Mouse (Mus musculus): Measurements from ENCODE around the gene Efl1. TPM values are rescaled to one million over a fixed set of nuclear protein-coding genes. Genes with fewer than 3 reads are reported as not detected.

Gene Efl1
- total RNA-seq (2021): 10 to 100 TPM in 1 of 2 experiments, 1 to 10 TPM in 1; 9.8 to 10.5 TPM

DNA sequence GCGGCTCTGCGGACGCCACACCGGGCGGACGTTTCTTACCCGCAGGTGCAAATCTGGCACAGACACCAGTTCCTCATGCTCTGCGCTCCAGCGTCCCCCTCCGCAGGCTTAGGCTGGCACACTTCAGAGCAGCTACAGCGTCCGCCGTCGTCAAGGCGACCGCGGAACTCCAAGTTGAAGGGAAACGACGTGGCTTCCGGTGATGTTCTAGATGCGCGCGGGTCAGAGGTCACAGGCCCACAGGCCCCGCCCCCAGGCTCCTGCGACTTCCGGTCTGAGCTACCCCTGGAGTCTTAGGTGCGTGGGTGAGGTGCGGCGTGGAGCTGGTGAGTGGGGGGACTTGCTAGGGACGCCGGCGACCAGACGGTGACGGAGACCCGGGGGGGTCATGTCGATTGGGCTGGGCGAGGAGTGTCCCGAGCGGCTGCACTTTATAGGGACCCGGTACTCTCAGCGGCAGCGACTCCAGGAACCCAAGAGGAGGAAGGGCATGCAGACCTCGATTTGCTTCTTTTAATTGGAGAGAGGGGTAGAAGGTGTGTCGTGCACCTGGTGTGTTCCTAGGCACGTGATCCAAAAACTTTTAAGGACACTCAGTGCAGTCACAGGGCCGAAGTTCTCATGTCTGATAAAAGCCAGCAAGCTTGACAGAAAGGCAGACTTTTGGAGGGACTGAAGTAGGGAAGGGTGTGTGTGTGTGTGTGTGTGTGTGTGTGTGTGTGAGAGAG, at the start of gene Efl1, which contains the start of gene Saxo2:
Gene Efl1 (plus strand): TSS at position 262 of the 728 bp plus-strand sequence.
Gene Saxo2 (minus strand): TSS at position 176 of the 728 bp plus-strand sequence.
- intact Hi-C loops (cut with DNase I): loop anchor here (10.0 kb wide), 1 partner anchor 314 kb away; the partner anchor contains the start of gene Adamtsl3
- peak; percentile 90 to 94 for DNase-seq

DNA sequence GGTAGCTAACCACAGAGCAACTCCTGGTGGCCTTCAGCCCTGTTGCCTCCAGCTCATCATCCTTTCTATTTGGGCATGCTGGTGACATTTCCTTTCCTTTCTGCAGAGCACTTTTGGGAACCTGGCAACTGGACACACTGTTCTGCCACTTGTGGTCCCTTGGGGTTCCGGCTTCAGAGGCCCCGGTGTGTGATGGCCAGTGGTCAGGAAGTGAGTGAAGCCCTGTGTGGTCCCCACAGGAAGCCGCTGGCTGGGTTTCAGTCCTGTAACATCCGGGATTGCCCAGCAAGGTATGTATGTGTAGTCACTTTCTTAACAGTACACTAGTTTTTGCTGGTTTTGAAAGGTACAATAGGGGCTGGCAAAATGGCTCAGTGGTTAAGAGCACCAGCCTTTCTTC, 46.4 kb upstream of the Efl1 start:
- DNase-seq: no peak
- intact Hi-C loops (cut with DNase I): no loop called here

GRCm38 (mm10) chr7:82605425-82605824, 43.0 kb upstream of the Efl1 start:
- intact Hi-C loops (cut with DNase I): no loop called here

GRCm38 (mm10) chr7:82609629-82610028, 38.8 kb upstream of the Efl1 start:
- DNase-seq: no peak
- intact Hi-C loops (cut with DNase I): no loop called here

More at GRCm38 (mm10) chr7:82605425-82605824, 43.0 kb upstream of the Efl1 start:
- no peak for DNase-seq

DNA sequence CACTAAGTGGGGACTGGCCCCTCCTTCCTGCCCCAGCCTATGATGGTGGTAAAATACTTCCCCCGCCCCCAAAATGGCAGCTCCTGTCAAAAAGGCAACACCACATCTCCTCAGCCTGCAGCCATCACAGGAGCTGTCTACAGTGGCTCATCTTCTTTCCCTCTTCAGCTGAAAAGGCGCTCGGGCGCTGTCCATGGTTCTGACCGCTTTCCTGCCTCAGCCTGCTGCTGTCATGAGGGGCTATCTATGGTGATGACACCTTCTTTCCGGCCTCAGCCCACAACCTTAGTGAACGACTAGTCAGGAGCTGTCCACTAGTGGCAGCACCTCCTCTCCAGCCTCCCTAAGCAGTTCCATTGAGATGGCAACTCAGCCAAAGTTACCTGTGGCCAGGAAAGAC, 23.1 kb upstream of the Efl1 start:
- intact Hi-C loops (cut with DNase I): no loop called here
- DNase-seq: peak; percentile 27 to 53

- intact Hi-C loops (cut with DNase I): loop anchor here (10.0 kb wide), 1 partner anchor 312 kb away; the partner anchor contains the start of gene Adamtsl3
- DNase-seq: no peak
Measured at GRCm38 (mm10) chr7:82647183-82647582, 1.2 kb upstream of the Efl1 start.

DNA sequence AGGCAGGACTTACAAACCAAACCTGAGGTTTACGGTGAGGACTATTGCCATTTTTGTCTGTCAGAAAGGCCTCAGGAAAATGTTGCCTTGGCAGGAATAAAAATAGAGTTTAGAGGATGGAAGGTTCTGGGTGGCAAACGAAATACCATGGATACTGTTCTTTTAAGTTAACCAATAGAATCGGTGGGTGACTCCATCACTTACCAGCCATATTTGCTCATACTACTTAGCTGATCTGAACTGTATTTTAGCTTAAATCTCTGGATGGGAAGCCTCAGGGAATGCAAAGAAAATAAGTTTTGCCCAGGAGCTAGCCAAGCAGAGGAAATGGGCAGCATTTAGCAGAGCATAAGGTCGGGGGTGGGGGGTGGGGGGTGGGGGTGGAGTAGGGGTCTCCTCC, 505 bp upstream of the Efl1 start:
- intact Hi-C loops (cut with DNase I): loop anchor here (10.0 kb wide), 1 partner anchor 313 kb away; the partner anchor contains the start of gene Adamtsl3
- no peak for DNase-seq

DNA sequence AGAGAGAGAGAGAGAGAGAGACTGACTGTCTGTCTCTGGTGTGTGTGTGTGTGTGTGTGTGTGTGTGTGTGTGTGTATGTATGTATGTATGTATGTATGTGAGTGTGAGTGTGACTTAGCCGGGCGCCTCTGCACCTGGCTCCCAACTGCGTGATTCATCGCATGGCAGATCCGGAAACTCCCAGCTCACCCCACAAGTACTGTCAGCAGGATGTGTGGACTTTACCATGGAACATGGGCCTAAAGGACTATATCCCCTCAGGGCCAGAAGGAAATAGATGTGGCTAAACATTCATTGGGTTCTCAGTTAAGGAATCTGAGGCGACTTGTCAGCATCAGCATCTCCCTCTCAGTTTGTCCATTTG, 649 bp downstream of the Efl1 start:
- DNase-seq: no peak
- intact Hi-C loops (cut with DNase I): loop anchor here (10.0 kb wide), 1 partner anchor 314 kb away; the partner anchor contains the start of gene Adamtsl3

- intact Hi-C loops (cut with DNase I): no loop called here
Measured at GRCm38 (mm10) chr7:82664604-82665003, 16.2 kb downstream of the Efl1 start.

DNA sequence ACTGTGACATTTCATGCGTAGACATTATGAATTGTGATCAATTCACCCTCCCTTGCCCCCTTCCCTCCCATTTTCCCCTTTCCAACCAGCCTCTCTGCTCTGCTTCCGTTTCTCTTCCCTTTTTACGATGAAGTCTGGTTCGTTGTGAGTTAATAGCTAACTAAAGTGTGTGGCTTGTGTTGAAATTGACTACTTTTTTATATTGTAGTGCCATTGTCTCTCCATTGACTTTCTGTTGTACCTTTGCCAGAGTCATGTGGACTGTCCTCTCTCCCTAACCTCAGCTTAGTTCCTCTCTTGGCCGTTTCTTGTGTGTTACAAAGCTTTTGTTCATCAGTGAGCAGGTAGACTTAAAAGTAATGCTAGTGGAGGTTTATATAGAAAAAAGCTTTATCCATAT, 27.6 kb downstream of the Efl1 start:
- intact Hi-C loops (cut with DNase I): no loop called here
- no peak for DNase-seq

More at GRCm38 (mm10) chr7:82664604-82665003, 16.2 kb downstream of the Efl1 start:
- no peak for DNase-seq

DNA sequence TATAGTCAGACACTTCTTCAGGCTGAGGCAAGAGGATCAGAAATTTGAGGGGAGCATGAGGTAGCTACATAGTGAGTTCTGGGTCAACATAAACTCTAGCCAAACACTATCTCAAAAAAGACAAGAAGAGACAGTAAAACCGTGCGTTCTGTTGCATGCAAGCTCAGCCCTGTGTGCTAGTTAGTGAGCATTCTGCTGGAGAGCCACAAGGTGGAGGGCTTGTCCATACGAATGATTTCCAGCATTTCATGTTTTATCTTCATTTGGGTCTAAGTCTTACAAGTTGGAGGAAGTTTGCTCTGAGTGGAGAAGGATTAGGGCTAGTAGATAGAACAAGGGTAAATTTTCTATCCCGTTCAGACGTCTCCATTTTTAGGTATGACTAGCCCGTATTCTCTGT, 28.4 kb downstream of the Efl1 start:
- intact Hi-C loops (cut with DNase I): no loop called here
- DNase-seq: no peak

DNA sequence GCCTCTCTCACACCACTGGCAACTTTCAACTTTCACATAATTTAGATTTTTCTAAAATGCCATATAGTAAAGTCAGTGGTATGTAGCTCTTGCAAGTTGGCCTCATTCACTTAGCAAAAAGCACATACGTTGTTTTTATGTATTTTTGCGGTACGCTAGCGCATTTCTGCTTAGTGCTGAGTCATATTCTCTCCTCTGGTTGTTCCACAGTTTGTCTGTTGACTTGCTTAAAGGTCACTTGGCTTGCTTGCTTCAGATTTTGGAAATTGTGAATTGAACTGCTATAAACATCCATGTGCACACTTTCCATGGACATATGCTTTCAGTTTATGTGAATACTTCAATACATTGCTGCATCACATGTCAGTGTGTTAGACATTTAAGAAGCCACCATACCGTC, 31.5 kb downstream of the Efl1 start:
- no peak for DNase-seq
- intact Hi-C loops (cut with DNase I): no loop called here

GRCm38 (mm10) chr7:82688736-82689135, 40.3 kb downstream of the Efl1 start:
- peak; percentile 28 to 39 for DNase-seq
- intact Hi-C loops (cut with DNase I): no loop called here

DNA sequence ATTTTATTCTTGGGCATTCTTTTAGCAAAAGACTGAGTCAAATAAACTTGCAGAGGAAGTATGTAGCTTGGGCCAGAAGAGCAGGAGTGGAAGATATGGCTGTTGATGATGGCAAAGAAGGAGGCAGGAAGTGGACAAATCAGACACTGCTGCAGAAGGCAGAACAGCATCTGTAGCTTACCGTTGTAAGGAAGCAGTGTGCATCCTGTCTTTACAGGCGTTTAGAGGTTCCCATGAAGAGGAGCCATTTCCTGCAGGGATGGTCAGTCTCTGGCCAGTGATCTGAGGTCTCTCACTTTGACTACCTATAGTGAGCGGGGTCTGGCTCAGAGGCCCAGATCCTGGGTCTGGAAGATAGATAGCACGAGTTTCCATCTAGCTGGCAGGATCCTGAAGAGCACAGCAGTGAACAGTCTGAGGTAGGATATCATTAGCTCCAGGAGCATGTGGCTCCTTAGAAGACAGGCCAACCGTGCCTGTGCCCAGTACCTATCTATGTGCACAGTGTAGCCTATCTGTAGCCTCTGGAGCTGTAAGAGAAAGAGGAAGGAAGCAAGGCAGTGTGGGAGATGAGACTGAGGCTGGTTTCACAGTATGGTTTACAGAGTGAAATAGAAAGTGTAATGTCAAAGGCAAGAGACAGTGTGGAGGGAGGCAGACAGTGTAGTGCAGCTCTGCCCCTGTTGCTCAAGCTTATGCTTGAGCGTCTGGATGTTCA, 42.8 kb downstream of the Efl1 start:
- no peak for DNase-seq
- intact Hi-C loops (cut with DNase I): no loop called here

- intact Hi-C loops (cut with DNase I): no loop called here
- DNase-seq: no peak
Measured at GRCm38 (mm10) chr7:82697668-82698067, 49.3 kb downstream of the Efl1 start.

DNA sequence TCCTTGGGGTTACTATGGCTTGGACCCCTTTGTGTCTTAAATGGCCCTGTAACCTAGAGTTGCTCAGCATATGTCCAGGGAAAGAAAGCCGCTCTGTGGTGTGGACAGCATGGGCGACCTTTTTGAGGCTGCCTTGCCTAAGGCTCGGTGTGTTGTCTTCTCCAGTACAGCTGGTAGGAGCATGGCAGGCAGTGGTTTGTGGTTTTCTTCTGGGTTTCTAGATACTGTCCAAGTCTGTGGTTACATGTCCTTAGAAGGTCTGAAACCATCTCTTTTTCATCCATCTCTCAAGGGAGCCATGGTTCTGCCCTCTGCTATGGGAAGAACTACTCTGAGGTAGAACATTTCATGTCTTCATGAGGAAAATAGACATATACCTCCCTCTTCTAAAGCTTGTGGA, 50.6 kb downstream of the Efl1 start:
- intact Hi-C loops (cut with DNase I): no loop called here
- no peak for DNase-seq

DNA sequence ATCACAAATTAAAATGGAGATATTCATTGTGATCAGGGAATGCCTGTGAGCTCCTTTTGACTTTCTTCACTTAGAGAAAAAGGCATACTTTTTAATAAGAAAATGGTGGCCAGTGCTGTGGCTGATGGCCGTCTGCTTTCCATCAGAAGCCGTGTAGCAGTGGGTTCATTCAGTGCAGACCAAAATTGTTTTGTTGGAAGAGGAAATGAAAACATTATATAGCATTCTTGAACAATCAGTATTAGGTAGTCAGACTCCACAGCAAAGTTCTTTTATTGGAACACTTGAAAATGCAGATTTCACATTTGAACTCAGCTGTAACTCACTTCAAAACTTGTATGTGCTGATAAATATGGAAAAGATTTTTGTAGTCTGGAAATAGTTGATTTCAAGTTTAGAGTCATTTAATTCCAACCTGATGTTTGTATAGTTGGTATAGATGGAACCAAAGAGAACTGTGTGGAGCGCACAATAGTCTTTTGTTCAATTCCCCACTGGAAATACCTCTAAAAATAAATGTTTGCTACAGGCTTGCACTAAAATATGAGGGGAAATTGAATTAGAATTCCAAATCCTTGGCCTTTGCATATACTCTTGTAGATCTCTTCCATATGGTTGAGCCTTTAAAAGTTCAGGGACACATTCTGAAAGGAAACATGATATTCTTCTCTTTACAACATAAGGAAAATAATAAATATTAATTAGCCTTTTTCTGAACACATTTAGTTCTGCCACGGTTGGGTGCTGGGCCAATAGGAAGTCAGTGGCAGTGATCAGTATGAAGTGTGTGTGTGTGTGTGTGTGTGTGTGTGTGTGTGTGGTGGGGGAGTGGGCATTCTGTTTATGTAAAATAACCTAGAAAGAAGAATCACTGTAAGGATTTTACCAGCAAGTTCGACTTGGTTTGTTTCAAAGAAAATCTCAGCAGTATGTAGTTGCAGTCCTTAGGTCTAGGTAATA, 54.2 kb downstream of the Efl1 start:
- DNase-seq: no peak
- intact Hi-C loops (cut with DNase I): no loop called here

- no peak for DNase-seq
- intact Hi-C loops (cut with DNase I): no loop called here
Measured at GRCm38 (mm10) chr7:82709172-82709571, 60.8 kb downstream of the Efl1 start.

GRCm38 (mm10) chr7:82715210-82715911, 66.9 kb downstream of the Efl1 start:
- peak; percentile 21 to 32 for DNase-seq
- intact Hi-C loops (cut with DNase I): loop anchor here (1.0 to 10.0 kb wide), 4 partner anchors 152 to 835 kb away; partner anchors contain the start of gene Mex3b
